Mouse (Mus musculus): Measurements from ENCODE around the gene Tmcc3.
"Not testable (repeated sequence)": the region's sequence is repeated elsewhere in the genome, so short reads cannot be mapped to it uniquely, and the experiment has no call there.

Tmcc3 gene

GRCm38 (mm10) chr10:94514506-94515178, 202.9 kb downstream of the Tmcc3 start:
- DNase-seq (ENCODE audit: low read depth, low spot score): no peak

DNA sequence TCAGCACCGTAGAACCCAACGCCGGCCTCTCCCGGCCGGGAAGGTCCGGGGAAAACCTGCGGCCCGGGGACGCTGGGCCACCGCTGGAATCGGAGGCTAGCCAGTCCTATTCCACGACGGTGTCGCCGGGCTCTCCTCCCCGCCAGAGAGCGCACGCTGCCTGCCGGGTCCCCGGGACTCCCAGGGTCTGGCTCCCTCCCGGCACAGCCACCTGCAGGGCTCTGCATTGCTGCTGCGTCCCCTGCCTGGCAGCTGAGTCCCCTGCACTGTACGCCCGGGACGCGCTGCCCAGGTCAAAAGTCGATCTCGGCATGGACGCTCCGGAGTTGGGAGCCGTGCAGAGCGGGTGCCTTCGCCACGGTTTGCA, 203.4 kb downstream of the Tmcc3 start:
- DNase-seq (ENCODE audit: low read depth, low spot score): no peak

DNA sequence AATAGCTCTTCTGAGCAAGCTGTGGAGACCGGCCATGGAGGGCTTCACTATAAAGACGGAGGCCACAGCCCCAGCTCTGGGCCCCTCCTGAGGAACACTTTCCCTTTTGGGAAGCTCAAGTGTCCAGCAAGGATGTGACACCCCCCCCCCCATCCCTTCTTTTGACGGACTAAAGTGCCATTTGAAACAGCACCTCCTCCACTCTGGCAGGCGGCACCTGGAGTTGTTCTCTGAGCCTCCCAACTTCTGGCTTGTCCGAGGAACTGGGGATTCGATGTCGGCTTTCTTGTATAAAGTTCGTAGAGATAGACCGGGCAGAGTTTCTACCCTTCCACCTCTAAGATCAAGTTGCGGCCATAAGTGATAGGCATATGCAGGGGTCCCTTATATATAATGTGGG, 203.8 kb downstream of the Tmcc3 start:
- DNase-seq (ENCODE audit: low read depth, low spot score): no peak

DNA sequence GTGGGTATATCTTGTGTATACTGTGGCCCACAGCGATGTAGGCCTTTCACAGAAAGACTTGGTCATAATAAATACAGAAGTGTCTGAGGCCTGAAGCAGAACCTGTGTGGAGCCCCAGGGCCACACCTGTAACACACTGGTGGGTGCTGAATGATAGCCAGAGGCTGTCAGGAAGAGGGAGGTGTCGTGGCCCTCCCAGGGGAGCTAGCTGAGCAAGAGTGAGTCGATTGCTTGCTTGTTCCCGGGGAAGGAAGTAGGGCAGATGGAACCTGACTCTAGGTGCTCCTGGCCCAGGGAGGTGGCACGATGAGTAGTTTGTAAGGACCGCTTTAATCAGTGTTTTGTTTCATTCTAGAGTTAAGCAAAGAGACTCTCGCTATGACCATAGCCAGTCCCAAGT, 208.1 kb downstream of the Tmcc3 start:
- no peak for DNase-seq (ENCODE audit: low read depth, low spot score)

- DNase-seq (ENCODE audit: low read depth, low spot score): no peak
Observed at GRCm38 (mm10) chr10:94520306-94521106, 208.8 kb downstream of the Tmcc3 start.

GRCm38 (mm10) chr10:94521107-94521401, 209.3 kb downstream of the Tmcc3 start:
- peak; percentile 35 for DNase-seq (ENCODE audit: low read depth, low spot score)

- DNase-seq (ENCODE audit: low read depth, low spot score): no peak
Observed at GRCm38 (mm10) chr10:94521776-94522175, 210.0 kb downstream of the Tmcc3 start.

- no peak for DNase-seq (ENCODE audit: low read depth, low spot score)
Observed at GRCm38 (mm10) chr10:94523297-94523696, 211.5 kb downstream of the Tmcc3 start.

- DNase-seq (ENCODE audit: low read depth, low spot score): peak; percentile 77
Observed at GRCm38 (mm10) chr10:94523711-94524156, 212.0 kb downstream of the Tmcc3 start.

GRCm38 (mm10) chr10:94524966-94525365, 213.2 kb downstream of the Tmcc3 start:
- no peak for DNase-seq (ENCODE audit: low read depth, low spot score)

DNA sequence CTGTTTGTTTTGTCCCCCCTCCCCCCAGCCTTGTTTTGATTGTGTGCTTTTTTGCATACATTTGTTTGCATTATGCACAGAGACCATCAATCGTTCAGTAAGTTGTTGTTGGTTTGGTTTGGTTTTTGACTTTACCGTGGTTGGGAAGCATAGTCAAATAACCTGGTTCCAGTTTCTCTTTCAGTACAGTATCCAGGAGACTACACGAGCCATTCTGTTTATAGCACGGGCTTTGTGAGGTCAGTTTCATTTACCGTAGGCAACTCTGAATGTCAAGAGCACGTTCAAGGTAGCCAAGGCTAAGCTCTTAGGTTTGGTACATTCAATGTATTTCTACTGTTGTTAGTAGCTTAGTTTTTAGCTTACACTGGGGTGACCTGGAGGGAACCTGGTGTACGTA, 214.0 kb downstream of the Tmcc3 start:
- no peak for DNase-seq (ENCODE audit: low read depth, low spot score)

GRCm38 (mm10) chr10:94526834-94527233, 215.1 kb downstream of the Tmcc3 start:
- no peak for DNase-seq (ENCODE audit: low read depth, low spot score)

GRCm38 (mm10) chr10:94527248-94527647, 215.5 kb downstream of the Tmcc3 start:
- DNase-seq (ENCODE audit: low read depth, low spot score): no peak

GRCm38 (mm10) chr10:94530079-94530478, 218.3 kb downstream of the Tmcc3 start:
- DNase-seq (ENCODE audit: low read depth, low spot score): no peak

DNA sequence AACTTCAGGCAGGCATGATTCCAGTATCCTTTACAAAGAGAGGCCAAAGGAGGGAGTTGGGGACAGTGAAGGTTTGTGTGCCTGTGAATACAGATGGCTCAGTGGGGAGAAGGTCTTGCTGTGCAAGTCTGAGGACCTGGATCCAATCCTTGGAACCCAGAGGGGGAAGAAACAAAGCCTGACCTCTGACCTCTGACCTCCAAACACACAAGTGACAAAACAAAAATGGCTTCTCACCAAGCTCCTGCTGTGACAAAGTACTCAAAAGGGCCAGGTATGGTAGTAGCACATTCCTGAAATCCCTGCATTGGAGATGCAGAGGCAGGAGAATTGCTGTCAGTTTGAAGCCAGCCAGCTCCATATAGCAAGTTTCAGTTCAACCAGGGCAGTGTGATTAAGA, 219.7 kb downstream of the Tmcc3 start:
- DNase-seq (ENCODE audit: low read depth, low spot score): no peak

- no peak for DNase-seq (ENCODE audit: low read depth, low spot score)
Observed at GRCm38 (mm10) chr10:94533081-94533724, 221.5 kb downstream of the Tmcc3 start.

GRCm38 (mm10) chr10:94538623-94539022, 226.9 kb downstream of the Tmcc3 start:
- DNase-seq (ENCODE audit: low read depth, low spot score): not testable (repeated sequence)

DNA sequence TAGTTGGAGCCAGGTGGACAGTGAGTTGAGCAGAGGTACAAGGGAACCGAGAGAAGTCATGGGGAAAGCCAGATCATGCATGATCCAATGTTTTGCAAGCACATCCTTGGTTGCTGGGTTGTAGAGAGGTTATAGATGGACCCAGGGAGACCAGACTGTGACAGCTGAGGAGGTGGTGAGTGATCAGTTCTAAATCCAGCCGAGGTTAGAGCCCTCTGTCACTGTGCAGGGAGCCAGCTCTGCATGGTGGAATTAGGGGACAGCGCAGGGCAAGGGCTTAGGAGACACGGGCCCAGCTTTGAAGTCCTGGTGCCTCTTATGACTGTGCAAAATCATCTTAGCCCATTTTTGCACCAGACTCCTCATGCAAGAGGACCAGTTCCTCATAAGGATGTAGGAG, 228.5 kb downstream of the Tmcc3 start:
- DNase-seq (ENCODE audit: low read depth, low spot score): no peak

DNA sequence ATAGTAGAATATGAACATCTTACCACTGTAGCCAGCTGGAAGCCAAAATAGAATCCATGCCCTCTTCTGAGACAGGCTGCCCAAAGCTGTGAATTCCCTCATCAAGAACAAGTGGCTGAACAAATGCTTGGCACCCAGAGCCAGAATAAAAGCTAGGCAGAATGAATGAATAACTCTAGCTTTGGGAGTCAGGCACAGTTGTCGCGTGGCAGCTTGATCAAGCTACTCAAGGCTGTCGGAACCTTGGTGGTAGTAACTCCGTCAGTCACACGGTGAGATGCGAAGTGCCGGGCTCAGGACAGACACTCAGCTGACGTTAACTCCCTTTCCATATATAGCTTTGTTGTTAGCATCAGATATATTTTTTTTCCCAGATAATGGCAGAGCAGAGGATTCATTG, 232.2 kb downstream of the Tmcc3 start:
- DNase-seq (ENCODE audit: low read depth, low spot score): no peak

DNA sequence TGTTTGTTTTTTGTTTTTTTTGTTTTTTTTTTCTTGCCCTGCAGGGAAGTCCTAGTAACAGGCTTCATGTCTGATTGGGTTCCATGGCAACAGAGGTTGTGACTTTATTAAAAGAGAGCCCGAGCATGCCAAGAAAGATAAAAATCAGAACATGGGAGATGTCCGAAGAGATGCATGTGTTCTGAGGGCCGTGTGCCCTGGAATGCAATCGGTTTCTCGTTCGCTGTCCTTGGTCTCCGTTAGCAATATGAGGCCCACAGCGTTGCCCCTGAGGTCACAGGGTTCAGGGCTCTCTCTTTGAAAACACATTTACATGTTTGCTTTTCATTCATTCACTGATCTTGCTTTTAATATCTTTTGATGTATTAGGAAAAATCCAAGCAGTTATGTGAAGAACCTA, 233.1 kb downstream of the Tmcc3 start:
- no peak for DNase-seq (ENCODE audit: low read depth, low spot score)

GRCm38 (mm10) chr10:94545259-94546019, 233.7 kb downstream of the Tmcc3 start:
- no peak for DNase-seq (ENCODE audit: low read depth, low spot score)

DNA sequence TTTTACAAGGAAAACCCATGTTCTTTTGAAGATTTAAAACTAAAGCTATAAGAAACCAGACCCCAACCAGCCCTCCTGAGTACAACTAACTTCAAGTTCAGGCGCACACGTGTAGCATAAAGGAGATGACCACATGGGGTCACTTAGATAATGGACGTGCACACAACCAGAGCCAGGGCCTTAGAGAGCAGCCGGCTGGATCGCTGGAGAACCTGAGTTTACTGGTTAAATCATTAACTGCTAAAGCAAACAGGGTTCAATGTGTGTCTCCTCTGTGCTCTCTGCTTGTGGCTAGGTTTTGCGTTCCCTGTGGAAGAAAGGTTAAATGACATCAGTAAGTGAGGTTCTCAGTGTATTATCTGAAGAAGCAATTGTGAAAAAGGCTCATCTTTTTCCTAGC, 234.9 kb downstream of the Tmcc3 start:
- no peak for DNase-seq (ENCODE audit: low read depth, low spot score)
